Mouse (Mus musculus): ENCODE data around the gene 6030408B16Rik. TPM values are rescaled to one million over a fixed set of nuclear protein-coding genes. Genes with fewer than 3 reads are reported as not detected.

6030408B16Rik gene
- polyA plus RNA-seq, 1 experiment from 2014 or later, result 25.0 TPM

DNA sequence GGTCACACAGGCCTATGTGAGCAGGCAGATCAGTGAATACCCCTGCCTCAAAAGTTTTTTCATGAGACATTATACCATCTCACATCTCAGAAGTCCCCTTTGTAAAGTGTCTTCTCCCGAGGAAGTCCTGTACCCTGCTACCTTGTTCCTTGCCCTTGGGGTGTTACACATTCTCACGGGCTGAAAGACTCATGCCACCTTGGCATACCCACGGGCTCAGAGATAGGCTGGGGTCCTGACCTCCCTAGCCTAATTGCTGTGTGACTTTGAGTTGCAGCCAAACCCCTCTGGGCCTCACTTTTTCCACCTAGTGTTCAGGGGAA lies 39.5 kb upstream of the 6030408B16Rik start:
- peak overlapping the region; percentile 72 for H3K9ac ChIP-seq (replicated peaks; ENCODE audit: low read depth, low read length)
- H3K27ac ChIP-seq (ENCODE audit: low read length), result no peak overlapping the region
- 38% methylated on average over 3 of the region's 3 CpGs for WGBS
- no peaks in the 10 kb centered on the region; the same call in 1 of the 2 replicates for H3K4me1 ChIP-seq (ENCODE audit: control insufficient read depth, insufficient read depth, low read length)
- peak overlapping the region; percentile 51 for H3K4me3 ChIP-seq (ENCODE audit: low read depth, low read length)
- H3K27me3 ChIP-seq (ENCODE audit: control insufficient read depth, insufficient read depth, low read length), result no peaks in the 10 kb centered on the region
- peak overlapping the region; percentile 92 for H3K4me2 ChIP-seq (replicated peaks; ENCODE audit: low read depth, low read length)
- H3K36me3 ChIP-seq (ENCODE audit: control insufficient read depth, insufficient read depth, low read length), result no peaks in the 10 kb centered on the region
- ATAC-seq (ENCODE audit: insufficient number of reproducible peaks, insufficient read depth, low FRiP score, low read depth), result no peak
- no peaks in the 10 kb centered on the region for H3K9me3 ChIP-seq (ENCODE audit: control insufficient read depth, low read depth, low read length)

DNA sequence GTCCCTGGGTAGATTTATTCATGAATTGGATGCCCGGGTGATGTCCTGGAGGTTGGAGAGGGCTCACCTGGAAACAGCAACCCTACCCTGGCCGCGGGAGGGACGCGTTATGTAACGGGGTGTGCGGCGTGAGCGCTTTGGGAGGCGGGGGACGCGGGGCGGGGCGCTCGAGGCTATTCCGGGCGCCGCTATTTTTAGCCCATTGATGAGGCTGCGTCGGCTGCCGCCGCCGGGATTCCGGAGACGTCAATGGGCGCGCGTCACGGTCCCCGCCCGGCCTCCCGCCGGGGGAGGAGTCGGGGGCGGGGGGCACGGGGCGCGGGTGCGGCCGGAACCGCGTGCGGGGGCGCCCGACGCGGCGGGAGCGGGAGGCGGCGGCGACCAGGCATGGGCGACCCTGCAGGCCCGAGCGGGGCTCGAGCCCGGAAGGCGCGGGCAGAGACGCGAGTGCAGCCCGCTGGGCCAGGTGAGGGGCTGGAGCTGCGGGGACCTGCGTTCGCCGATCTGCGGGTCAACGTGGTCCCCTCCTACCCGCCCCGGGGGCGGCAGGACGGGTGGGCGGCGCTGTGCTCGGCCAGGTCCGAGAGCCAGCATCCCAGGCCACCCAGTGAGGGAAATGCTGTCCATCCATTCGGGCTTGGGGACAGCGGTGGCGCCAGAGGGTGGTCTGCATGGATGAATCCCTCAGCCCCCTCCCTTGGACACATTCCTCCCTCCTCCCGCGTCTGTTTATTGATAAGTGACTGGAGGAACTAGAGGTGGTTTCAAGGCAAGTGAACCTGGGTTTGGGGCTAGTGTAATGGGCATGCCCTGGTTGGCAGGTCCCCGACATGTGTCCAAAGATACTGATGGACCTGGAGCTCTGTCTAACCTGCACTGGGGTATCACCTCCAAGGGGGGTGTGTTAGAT lies 38.9 kb upstream of the 6030408B16Rik start, which contains the start of gene Nr4a1:
TSS of gene Nr4a1 (plus strand) at position 384 of the 910 bp plus-strand sequence.
- Histone ChIP-seq H3K9me3 (ENCODE audit: control insufficient read depth, low read depth, low read length) (no peaks in the 10 kb centered on the region), H3K27me3 (ENCODE audit: control insufficient read depth, insufficient read depth, low read length) (no peaks in the 10 kb centered on the region), H3K27ac (ENCODE audit: low read length) (peak within 1 kb of the TSS; percentile 48; the same call in 1 of the 2 replicates), H3K4me2 (replicated peaks; ENCODE audit: low read depth, low read length) (peak within 1 kb of the TSS; percentile 92), H3K36me3 (ENCODE audit: control insufficient read depth, insufficient read depth, low read length) (no peaks in the 10 kb centered on the region), H3K4me3 (ENCODE audit: low read depth, low read length) (peak within 1 kb of the TSS; percentile 51), H3K4me1 (ENCODE audit: control insufficient read depth, insufficient read depth, low read length) (no peaks in the 10 kb centered on the region), H3K9ac (replicated peaks; ENCODE audit: low read depth, low read length) (peak within 1 kb of the TSS; percentile 72)
- 2% methylated on average over 65 of the region's 82 CpGs for WGBS
- peak; percentile 68 for ATAC-seq (ENCODE audit: insufficient number of reproducible peaks, insufficient read depth, low FRiP score, low read depth)

DNA sequence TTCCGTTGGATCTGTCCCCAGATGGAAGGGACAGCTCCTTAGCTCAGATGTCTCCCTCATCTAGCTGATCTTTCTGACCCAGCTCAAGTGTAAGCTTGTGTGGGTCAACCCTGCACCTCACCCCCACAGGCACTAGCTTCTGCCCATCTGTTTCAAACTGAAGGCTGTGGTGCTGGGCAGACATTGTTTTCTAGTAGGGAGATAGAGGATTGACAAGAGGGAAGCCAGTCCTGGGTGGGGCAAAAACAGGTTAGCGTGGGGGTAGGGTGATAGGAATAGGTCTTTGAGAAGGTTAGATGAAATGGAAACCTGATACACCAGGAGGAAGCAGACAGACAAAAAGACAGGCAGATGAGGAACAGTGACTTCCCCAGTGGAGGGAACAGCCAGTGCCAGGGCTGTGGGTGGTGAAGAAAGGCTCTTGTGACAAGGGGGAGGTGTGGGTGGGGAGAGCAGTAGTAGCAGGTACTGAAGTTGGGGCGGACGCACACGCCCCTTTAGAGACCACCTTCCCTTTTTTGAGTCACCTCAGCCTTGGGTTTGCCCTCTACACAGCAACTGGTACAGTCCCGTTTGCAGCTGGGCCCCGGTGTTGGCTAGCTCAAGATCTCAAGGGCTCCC lies 37.1 kb upstream of the 6030408B16Rik start:
- Histone ChIP-seq H3K36me3 (ENCODE audit: control insufficient read depth, insufficient read depth, low read length) (no peaks in the 10 kb centered on the region), H3K9ac (replicated peaks; ENCODE audit: low read depth, low read length) (no peak overlapping the region), H3K4me2 (replicated peaks; ENCODE audit: low read depth, low read length) (no peak overlapping the region), H3K27ac (ENCODE audit: low read length) (no peak overlapping the region), H3K4me1 (ENCODE audit: control insufficient read depth, insufficient read depth, low read length) (peaks cover 8% of the 10 kb centered on the region), H3K9me3 (ENCODE audit: control insufficient read depth, low read depth, low read length) (no peaks in the 10 kb centered on the region), H3K27me3 (ENCODE audit: control insufficient read depth, insufficient read depth, low read length) (no peaks in the 10 kb centered on the region), H3K4me3 (ENCODE audit: low read depth, low read length) (no peak overlapping the region)
- WGBS, result 93% methylated on average over 7 of the region's 7 CpGs
- ATAC-seq (ENCODE audit: insufficient number of reproducible peaks, insufficient read depth, low FRiP score, low read depth), result no peak

DNA sequence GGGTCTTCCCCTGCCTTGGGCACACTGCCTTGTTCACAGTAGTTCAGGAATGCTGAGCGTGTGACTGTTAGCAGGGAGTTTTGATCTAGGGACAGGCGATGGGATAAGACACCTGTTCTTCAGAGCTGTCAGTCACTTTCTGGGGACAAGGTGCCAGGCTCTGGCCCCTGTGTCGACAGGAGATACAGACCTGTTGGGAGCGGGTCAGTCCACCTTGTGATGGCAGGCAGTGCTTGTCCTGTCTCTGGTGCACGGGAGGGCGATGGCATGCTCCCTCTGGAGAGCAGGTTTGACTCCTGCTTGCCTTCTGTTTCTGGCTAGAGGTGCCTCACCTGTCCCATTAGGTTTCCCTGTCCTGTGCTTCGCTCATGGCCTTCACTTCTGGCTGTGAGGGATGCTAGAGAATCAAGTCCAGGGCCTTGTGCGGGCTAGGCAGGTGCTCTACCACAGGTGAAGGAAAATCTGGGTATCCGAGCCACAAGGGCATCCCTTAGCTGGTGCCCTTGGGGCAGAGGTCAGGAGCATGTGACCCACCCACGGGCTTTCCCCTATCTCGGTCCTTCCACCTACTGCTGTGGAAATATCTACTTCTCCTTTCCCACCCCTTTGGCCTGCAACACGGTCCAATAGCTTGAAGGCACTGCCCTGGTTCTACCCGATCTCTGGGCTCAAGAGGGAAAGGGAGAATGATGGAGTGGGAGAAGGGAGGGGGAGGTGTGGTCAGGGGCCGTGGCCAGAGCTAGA lies 36.4 kb upstream of the 6030408B16Rik start:
- Histone ChIP-seq H3K9ac (replicated peaks; ENCODE audit: low read depth, low read length) (no peak overlapping the region), H3K4me3 (ENCODE audit: low read depth, low read length) (no peak overlapping the region), H3K4me1 (ENCODE audit: control insufficient read depth, insufficient read depth, low read length) (peaks cover 15% of the 10 kb centered on the region), H3K36me3 (ENCODE audit: control insufficient read depth, insufficient read depth, low read length) (no peaks in the 10 kb centered on the region), H3K27ac (ENCODE audit: low read length) (no peak overlapping the region), H3K9me3 (ENCODE audit: control insufficient read depth, low read depth, low read length) (no peaks in the 10 kb centered on the region), H3K4me2 (replicated peaks; ENCODE audit: low read depth, low read length) (no peak overlapping the region), H3K27me3 (ENCODE audit: control insufficient read depth, insufficient read depth, low read length) (no peaks in the 10 kb centered on the region)
- ATAC-seq (ENCODE audit: insufficient number of reproducible peaks, insufficient read depth, low FRiP score, low read depth), result no peak
- 71% methylated on average over 14 of the region's 14 CpGs for WGBS

DNA sequence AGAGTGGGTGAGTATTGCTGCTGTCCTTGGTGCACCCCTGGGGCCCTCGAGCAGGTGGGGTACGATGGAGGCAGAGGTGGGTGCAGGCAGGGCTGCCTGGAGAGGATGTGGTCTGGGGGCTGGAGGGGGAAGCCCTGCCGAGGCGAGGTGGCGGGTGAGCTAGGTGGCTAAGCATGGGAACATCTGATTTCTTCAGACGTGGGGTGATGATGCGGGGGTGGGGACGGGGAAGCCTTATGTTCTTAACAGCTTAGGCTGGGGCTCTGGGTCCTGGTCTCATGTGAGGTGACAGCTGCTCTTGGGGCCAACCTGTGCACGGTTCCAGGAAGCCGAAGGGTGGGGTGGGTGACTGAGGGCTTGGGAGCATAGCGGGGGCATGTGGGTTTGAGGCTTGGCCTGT lies 34.6 kb upstream of the 6030408B16Rik start:
- Histone ChIP-seq H3K27me3 (ENCODE audit: control insufficient read depth, insufficient read depth, low read length) (no peaks in the 10 kb centered on the region), H3K4me1 (ENCODE audit: control insufficient read depth, insufficient read depth, low read length) (peaks cover 23% of the 10 kb centered on the region), H3K9me3 (ENCODE audit: control insufficient read depth, low read depth, low read length) (no peaks in the 10 kb centered on the region), H3K36me3 (ENCODE audit: control insufficient read depth, insufficient read depth, low read length) (no peaks in the 10 kb centered on the region), H3K4me3 (ENCODE audit: low read depth, low read length) (no peak overlapping the region), H3K9ac (replicated peaks; ENCODE audit: low read depth, low read length) (no peak overlapping the region), H3K4me2 (replicated peaks; ENCODE audit: low read depth, low read length) (no peak overlapping the region), H3K27ac (ENCODE audit: low read length) (no peak overlapping the region)
- WGBS, result 83% methylated on average over 11 of the region's 11 CpGs
- no peak for ATAC-seq (ENCODE audit: insufficient number of reproducible peaks, insufficient read depth, low FRiP score, low read depth)

DNA sequence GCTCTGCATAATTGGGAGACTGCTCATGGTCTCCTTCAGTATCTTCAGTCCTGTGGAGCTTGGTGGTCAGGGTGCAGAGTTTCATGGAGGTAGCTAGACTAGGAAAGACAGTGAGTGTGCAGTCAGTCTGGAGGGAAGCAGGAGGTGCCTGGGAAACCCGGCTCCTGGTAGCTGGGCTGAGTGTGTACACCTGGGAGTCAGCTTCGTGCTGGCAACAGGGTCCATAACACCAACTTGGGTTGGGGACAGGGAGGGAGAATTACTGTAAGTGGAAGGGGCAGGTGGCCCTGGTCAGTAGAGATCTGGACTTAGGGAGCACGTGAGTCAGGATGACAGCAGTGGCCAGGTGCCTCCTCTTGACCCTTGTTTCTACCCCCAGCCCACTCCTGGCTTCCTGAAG lies 33.1 kb upstream of the 6030408B16Rik start:
- no peaks in the 10 kb centered on the region for H3K9me3 ChIP-seq (ENCODE audit: control insufficient read depth, low read depth, low read length)
- no peak overlapping the region for H3K4me2 ChIP-seq (replicated peaks; ENCODE audit: low read depth, low read length)
- peaks cover 23% of the 10 kb centered on the region for H3K4me1 ChIP-seq (ENCODE audit: control insufficient read depth, insufficient read depth, low read length)
- 78% methylated on average over 3 of the region's 3 CpGs for WGBS
- no peak overlapping the region for H3K4me3 ChIP-seq (ENCODE audit: low read depth, low read length)
- no peak for ATAC-seq (ENCODE audit: insufficient number of reproducible peaks, insufficient read depth, low FRiP score, low read depth)
- H3K36me3 ChIP-seq (ENCODE audit: control insufficient read depth, insufficient read depth, low read length), result no peaks in the 10 kb centered on the region
- H3K27me3 ChIP-seq (ENCODE audit: control insufficient read depth, insufficient read depth, low read length), result no peaks in the 10 kb centered on the region
- no peak overlapping the region for H3K9ac ChIP-seq (replicated peaks; ENCODE audit: low read depth, low read length)
- peak overlapping the region; percentile 93; the same call in 1 of the 2 replicates for H3K27ac ChIP-seq (ENCODE audit: low read length)

DNA sequence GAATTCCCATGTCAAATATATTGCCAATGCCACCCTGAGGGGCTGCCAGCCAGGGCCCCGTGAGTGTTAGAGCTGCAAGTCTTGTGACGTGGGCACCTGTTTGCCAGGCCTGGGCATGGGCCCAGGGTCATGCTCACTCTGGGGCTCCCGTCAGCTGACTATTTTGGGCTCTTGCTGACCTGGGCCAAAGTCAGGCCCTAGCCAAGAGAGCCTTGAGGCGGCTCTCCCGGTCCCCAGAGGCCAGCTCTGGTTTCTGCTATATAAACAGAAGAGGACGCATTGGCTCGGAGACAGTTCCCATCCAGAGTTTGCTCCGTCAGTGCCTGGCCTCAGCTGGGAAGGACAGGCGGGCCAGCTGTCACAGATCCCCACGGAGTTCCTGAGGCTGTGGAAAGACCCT lies 32.6 kb upstream of the 6030408B16Rik start:
- Histone ChIP-seq H3K27me3 (ENCODE audit: control insufficient read depth, insufficient read depth, low read length) (no peaks in the 10 kb centered on the region), H3K36me3 (ENCODE audit: control insufficient read depth, insufficient read depth, low read length) (no peaks in the 10 kb centered on the region), H3K4me1 (ENCODE audit: control insufficient read depth, insufficient read depth, low read length) (peaks cover 23% of the 10 kb centered on the region), H3K27ac (ENCODE audit: low read length) (peak overlapping the region; percentile 93; the same call in 1 of the 2 replicates), H3K4me3 (ENCODE audit: low read depth, low read length) (no peak overlapping the region), H3K9ac (replicated peaks; ENCODE audit: low read depth, low read length) (no peak overlapping the region), H3K4me2 (replicated peaks; ENCODE audit: low read depth, low read length) (no peak overlapping the region), H3K9me3 (ENCODE audit: control insufficient read depth, low read depth, low read length) (no peaks in the 10 kb centered on the region)
- 37% methylated on average over 10 of the region's 10 CpGs for WGBS
- no peak for ATAC-seq (ENCODE audit: insufficient number of reproducible peaks, insufficient read depth, low FRiP score, low read depth)

DNA sequence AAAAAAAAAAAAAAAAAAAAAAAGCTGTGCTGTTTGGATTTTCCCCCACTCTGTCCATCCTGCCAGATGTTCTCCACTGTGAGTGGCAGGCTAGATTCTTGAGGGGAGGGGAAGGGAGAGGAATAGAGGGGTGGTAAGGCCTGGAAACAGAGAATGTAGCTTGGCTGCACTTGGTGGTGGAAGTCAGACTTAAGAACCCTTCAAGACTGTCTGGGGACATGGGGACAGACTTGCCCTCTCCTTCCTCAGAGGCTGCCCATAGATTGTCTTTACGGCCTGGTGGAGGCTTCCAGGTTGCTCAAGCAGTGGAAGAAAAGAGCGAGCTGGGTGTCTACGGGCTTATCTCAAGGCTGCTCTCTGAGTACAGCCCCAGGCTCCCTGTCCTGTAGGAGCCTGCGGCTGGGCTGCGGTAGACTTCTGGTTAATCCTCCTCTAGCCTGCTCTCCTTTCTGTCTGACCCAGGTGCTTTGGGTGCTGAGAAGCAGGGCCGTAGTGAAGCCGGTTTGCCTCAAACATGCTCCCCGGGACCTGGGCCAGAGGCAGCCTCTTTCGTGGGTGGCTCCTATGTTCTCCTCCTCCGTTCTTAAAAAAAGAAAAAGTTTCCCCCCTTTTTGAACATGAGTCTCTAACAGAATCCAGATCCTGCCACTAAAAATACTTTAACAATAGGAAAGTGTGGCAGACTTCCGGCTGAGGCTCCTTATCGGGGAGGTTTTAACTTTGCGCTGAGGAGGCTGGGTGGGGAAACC lies 32.0 kb upstream of the 6030408B16Rik start:
- Histone ChIP-seq H3K4me3 (ENCODE audit: low read depth, low read length) (no peak overlapping the region), H3K27me3 (ENCODE audit: control insufficient read depth, insufficient read depth, low read length) (no peaks in the 10 kb centered on the region), H3K36me3 (ENCODE audit: control insufficient read depth, insufficient read depth, low read length) (no peaks in the 10 kb centered on the region), H3K9me3 (ENCODE audit: control insufficient read depth, low read depth, low read length) (no peaks in the 10 kb centered on the region), H3K27ac (ENCODE audit: low read length) (peak overlapping the region; percentile 93), H3K4me1 (ENCODE audit: control insufficient read depth, insufficient read depth, low read length) (peaks cover 26% of the 10 kb centered on the region), H3K9ac (replicated peaks; ENCODE audit: low read depth, low read length) (no peak overlapping the region), H3K4me2 (replicated peaks; ENCODE audit: low read depth, low read length) (peak overlapping the region; percentile 21)
- 40% methylated on average over 13 of the region's 13 CpGs for WGBS
- ATAC-seq (ENCODE audit: insufficient number of reproducible peaks, insufficient read depth, low FRiP score, low read depth), result no peak
